In the genomic region with DNA sequence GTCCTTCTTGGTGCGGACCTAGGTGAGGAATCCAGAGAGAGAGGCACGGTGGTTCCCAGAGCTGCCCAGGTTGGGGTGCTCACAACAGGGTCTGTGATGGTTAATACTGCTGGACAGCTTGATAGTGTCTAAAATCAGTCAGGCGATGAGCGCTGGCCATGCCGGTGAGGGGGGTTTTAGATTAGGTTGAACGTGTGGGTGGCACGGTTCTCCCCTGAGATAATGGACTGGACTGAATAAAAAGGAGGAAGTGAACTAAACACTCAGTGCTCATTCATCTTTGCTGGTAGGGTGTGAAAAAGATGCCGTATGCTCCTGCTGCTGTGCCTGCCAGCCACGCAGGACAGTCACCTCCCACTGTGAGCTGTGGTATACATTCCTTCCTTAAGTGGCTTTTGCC, we compare ENCODE assay signal across 28 mouse cellular contexts. TPM values are rescaled to one million over a fixed set of nuclear protein-coding genes. Genes with fewer than 3 reads are reported as not detected.
"Had no signal": no experiment of that assay in that cellular context is flagged by ENCODE, and none has a peak within 500 bp of the region (broad histone marks: within the 10 kb centered on the region; RNA-seq: fewer than 3 reads in every experiment).

No protein-coding gene starts in this region.

- H3K27ac ChIP-seq: kidney, postnatal 0 days; left cerebral cortex, adult 2 months; limb, embryonic 12.5 days; limb, embryonic 15.5 days; liver, embryonic 14.5 days; lung, embryonic 15.5 days; midbrain, embryonic 10.5 days; midbrain, embryonic 13.5 days; neural tube, embryonic 13.5 days; stomach, postnatal 0 days had no signal

- H3K4me2 ChIP-seq: limb, embryonic 12.5 days; limb, embryonic 15.5 days; lung, embryonic 15.5 days; midbrain, embryonic 13.5 days; neural tube, embryonic 13.5 days had no signal

- H3K4me3 ChIP-seq: left cerebral cortex, adult 2 months; limb, embryonic 12.5 days; limb, embryonic 15.5 days; lung, embryonic 15.5 days; megakaryocyte, embryonic 14.5 days; midbrain, embryonic 10.5 days; midbrain, embryonic 13.5 days; myocyte; neural tube, embryonic 13.5 days had no signal

- DNase-seq: kidney, adult 2 months; kidney, postnatal 36 days; layer of hippocampus, postnatal 36 days; left cerebral cortex, postnatal 4 days; lung, postnatal 10 days; lung, postnatal 36 days; retina, postnatal 1 day; thymus, adult 2 months; thymus, postnatal 14 days had no signal

- H3K9me3 ChIP-seq: limb, embryonic 12.5 days; limb, embryonic 15.5 days; lung, embryonic 15.5 days; megakaryocyte, embryonic 14.5 days; midbrain, embryonic 10.5 days; midbrain, embryonic 13.5 days; neural tube, embryonic 13.5 days had no signal

- H3K36me3 ChIP-seq: limb, embryonic 12.5 days; limb, embryonic 15.5 days; lung, embryonic 15.5 days; midbrain, embryonic 10.5 days; midbrain, embryonic 13.5 days; neural tube, embryonic 13.5 days had no signal

- H3K9ac ChIP-seq: limb, embryonic 12.5 days; limb, embryonic 15.5 days; liver, embryonic 14.5 days; lung, embryonic 15.5 days; midbrain, embryonic 13.5 days; neural tube, embryonic 13.5 days had no signal

- ATAC-seq: intestine, embryonic 16.5 days; midbrain, embryonic 13.5 days; midbrain, embryonic 16.5 days had no signal

- H3K27me3 ChIP-seq: lung, embryonic 15.5 days; midbrain, embryonic 13.5 days; neural tube, embryonic 13.5 days had no signal

- H3K4me1 ChIP-seq: limb, embryonic 12.5 days; limb, embryonic 15.5 days; lung, embryonic 15.5 days; midbrain, embryonic 13.5 days had no signal

RNA-seq across cellular contexts. Expression of gene C3, which starts 4.6 kb away (rescaled TPM):
- polyA plus RNA-seq: midbrain, embryonic 10.5 days had no signal

RNA-seq across cellular contexts. Expression of gene Tnfsf14, which starts 29.3 kb away (rescaled TPM):
- total RNA-seq: layer of hippocampus, adult 8-10 months; layer of hippocampus, postnatal 10 days; layer of hippocampus, postnatal 36 days; left cerebral cortex, adult 2 months; left cerebral cortex, postnatal 10 days; left cerebral cortex, postnatal 4 days had no signal
- polyA plus RNA-seq: kidney, embryonic 14.5 days; midbrain, embryonic 13.5 days; midbrain, embryonic 16.5 days; myocyte; neural tube, embryonic 13.5 days; stomach, embryonic 14.5 days; stomach, postnatal 0 days had no signal

RNA-seq across cellular contexts. Expression of gene Vav1, which starts 55.6 kb away (rescaled TPM):
- polyA plus RNA-seq: myocyte had no signal
